Mouse (Mus musculus) brain, embryonic 18.5 days (tissue): ENCODE measurements at regions not wholly inside any gene's neighbourhood (a gene's known extent, or its start where the extent isn't known, plus 50 kb on each side); places are given as distances from the start of the nearest gene placed in this dataset.
A peak's percentile ranks its signal among the peaks of the same experiment; 100 is the strongest.

ENCODE experiments used
- DNase-seq: peaks from one replicate; pipeline ENCODE4 v3.0.0-alpha.2; 2012; ENCODE audit warnings: low read depth, low spot score

GRCm38 (mm10) chr10:102705848-102706247 lies 193.8 kb downstream of the Rassf9 start:
- no peak for DNase-seq

DNA sequence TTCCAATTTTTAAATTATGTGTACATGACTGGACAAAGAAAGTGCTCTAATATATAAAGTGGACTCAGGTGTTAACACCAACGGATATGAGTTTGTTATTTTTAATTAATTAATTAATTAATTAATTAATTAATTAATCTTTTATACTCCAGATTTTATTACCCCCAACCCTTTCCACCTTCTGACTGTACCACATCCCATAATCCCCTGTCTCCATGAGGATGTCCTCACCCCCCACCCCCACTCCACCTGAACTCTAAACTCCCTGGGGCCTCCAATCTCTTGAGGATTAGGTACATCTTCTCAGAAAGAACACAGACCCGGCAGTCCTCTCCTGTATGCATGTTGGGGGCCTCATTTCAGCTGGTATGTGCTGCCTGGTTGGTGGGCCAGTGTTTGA lies 182.8 kb downstream of the Rassf9 start:
- DNase-seq = no peak

DNA sequence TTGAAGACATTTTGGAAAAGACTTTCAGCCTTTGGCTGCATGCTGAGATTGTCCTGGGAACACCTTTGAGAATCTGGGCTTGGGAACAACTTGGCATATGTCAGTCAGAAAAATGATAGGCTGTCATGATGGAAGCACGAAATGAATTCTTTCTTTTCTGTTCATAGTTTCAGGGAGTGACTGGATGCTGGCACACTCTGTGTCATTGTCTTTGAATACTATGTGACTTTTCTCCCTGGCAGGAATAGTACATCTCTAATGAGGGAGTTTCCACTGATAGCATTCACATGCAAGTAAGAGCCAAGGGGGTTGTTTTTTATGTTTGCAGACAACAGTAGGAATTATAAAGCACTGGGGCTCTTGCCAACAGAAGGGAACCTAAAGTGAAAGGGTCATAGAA lies 177.9 kb downstream of the Rassf9 start:
- no peak for DNase-seq

DNA sequence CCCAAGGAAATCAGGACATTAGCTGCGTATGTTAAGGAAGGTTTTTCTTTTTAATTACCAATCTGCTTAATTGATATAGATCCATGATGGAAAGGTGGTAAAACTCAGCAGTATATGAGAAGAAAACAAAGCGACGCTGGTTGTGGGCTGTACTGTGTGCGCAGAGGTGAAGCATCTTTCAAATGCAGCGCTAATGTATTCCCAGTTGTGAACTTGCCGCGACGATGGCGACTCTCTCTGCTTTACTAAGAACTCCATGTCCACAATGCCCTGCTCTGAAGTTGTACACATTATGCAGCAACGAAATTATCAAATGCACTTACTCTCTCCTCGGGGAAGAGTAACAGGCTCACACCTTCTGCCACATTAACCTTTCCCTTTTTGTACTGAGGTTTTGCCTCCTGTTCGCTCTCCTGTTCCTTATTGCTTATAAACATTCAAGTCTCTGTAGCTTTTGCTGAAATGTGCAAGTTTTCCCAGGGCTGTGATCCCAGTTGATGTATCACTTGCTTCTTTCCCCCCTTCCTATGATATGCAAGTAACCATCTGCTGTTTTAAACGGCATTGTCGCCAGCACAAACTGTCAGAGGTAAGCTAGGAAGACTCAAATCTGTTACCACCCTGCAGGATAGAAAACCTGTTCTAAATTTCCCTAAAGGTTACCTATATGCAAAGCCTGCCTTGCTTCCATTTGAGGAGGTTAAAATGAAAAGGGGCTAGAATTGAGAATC lies 174.8 kb downstream of the Rassf9 start:
- no peak for DNase-seq

DNA sequence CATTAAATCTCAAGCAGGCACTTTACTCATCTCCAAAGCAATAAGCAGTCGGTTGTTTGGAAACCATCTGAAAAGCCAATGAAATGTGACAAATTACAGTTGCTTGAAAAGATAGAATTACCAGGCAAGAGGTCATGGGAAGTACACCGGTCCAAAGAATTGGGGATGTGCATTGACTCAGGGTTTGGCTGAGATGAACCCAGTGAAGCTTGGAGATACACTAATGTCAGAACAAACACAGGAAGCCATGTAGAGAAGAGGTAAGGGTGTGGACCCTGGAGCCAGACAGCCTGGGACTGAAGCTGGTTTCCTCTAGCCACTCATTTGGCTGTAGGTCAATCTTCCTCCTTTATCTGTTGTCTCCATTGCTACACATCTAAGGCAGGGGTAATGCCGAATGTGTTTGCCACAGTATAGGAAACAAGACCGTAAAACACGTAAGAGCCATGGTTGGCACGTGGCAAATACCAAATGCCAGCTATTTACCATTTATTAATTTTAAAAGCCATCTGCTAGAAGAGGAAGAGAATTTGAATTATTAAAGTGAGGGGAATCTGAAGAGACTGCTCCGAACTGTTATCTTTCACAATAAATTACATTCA lies 173.9 kb downstream of the Rassf9 start:
- no peak for DNase-seq

- no peak for DNase-seq
Measured at GRCm38 (mm10) chr10:102667359-102667758, 155.3 kb downstream of the Rassf9 start.

DNA sequence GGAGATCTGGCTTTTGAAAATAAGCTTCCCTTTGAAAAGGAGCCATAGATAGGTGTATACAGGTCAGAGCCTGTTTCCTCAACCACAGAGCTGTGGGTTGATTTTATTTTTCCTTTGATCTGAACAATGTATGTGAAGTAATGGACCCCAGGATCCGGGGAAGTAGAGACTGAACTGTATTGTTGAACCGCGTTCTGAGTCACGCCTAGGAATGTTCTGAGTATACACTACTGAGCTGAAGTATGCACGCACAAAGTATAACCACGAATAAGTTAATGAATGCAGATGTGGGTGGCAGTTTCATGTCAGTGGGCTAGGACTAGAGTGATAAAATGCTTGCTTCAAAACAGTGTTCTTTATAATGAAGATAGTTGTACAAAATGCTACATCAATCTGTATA lies 147.7 kb downstream of the Rassf9 start:
- DNase-seq = no peak

DNA sequence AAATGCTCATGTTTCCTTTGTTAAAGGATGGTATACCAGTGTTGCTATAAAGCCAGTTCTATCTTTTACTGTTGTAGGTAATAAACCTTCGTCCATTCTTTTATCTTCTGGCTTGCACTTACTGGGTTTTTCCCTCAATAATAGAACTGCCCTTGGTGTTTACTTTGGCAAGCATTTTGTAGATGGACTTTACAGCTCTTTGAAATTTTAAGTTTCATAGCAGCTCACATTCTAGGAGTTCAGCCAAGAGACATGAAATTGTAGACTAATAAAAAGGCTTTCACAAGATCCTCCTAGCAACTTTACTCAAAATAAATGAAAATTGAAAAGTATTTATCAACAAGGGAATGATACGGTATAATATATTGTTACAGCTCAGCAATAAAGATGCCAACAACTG lies 124.5 kb downstream of the Rassf9 start:
- no peak for DNase-seq

DNA sequence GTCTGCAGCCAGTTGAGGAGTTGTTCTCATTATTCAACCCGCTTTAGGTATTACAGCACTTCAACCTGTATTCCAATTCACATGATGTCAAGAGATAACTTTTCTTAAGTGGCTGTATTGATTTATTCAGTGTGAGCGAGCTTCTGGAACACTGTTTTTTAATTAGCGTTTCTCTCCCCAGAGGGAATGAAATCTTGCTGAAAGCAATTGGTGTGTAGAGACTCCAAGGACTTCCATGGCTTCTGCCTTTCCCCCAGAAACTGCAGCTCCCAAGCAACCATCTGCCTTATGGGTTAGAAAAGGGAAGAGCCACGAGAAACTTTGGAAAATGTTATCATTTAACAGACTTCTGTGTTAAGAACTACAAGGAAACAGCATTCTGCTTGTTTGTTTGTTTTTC lies 121.4 kb downstream of the Rassf9 start:
- peak; percentile 8 for DNase-seq

DNA sequence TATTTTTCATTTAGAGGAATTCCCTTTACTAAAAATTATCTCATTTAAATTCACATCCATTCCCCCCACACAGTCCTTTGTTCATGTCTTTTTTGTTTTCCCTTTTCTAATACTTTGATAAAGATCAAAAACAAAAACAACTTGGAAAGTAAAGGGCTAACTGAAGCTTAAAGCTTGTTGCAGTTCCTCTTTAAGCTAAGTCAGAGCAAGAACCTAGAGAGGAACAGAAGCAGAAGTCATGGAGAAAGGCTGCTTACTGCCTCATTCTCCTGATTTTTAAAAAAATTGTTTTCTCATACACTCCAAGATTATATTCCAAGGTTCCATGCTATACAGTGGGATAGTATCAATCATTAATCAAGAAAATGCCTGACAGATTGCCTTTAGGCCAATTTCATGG lies 116.6 kb downstream of the Rassf9 start:
- DNase-seq = no peak

DNA sequence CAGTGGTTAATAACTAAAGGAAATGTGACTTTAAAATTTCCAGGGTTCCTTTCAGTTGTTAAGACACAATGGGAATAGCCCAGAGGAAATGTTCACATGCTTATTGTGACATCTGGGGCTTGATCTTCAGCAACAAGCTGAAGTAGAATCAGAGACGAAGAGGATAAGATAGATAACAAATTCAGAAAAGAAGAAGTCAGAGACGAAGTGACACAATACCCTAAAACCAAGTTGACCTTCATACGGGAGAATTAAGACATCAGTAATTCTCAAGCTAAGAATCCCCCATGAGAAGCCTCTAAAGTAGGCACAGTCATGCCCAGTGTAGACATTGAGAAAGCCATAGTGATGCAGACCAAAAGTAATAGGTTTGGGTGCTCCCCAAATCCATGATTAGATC lies 111.9 kb downstream of the Rassf9 start:
- no peak for DNase-seq

GRCm38 (mm10) chr10:102622583-102623008 lies 110.6 kb downstream of the Rassf9 start:
- DNase-seq = no peak

DNA sequence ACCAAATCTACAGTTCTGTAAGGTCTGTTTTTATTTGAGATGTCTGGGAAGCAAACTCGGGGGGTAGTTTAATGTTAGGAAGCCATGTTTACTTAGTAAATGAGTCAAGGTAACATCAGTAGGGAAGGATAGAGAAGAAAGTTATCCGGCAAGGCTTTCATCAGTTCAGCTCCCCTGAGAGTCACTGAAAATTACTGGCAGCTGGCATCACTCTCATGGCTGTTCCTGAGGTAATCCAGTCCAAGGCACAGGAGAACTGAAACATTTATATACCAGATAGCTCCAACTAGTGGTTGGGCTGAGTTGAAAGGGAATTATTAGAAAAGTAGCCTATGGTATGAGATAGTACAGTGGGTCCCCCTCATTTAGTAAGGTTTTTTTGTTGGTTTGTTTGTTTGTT lies 106.7 kb downstream of the Rassf9 start:
- DNase-seq = no peak

DNA sequence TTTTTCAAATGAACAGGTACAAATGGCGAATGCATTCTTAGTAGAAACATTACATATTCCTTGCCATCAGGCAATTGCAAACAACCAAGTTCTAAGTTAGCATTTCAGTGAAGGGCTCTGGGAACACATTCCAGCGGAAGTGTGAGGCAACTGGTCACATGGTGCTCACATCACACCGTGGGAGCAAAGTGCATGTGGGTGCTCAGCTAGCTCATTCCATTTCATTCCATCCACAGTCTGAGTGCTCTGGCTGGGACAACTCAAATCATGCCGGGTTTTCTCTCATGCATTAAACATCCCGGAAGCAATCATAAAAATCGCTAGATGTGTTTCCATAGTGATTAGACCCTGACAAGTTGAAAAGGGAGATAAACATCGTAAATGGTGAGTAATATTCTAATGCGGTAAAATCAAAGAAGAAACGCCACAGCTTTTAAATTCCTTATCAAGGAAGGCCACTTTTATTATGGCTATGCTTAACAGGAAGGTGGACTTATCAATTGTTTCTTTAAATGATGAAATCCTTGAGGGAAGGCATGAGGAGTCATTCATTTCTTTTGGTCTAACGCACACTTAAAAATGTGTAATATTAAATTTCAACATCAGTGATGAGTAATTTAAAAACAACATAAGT lies 104.1 kb downstream of the Rassf9 start:
- DNase-seq = no peak
